Mouse (Mus musculus): ENCODE results near the gene Rbm19.

DNA sequence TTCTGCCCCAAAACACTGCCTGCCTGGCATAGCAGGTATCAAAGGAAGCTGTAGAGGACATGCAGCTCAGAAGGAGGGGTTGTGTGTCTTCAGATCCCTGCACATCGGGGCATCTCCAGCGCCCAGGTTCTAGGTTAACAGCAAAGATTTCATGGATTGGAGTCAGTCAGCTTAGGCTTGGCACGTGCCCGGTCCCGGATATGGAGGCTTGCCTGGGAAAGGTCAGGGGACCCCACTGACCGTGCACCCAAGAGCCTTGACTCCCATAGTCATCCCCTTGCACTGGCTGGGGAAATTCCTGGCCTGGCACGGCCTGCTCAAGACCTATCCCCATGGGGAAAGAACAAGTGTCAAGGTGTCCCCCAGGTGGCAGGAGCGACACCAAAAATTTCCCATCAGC lies 59.0 kb downstream of the Rbm19 start:
- no peak for TF ChIP-seq CTCF (IDR thresholded peaks at IDR 0.05; ENCODE audit: insufficient read depth, low read length)
- TF ChIP-seq POLR2A (IDR thresholded peaks at IDR 0.05; ENCODE audit: borderline replicate concordance, extremely low read depth, low read depth, low read length), result no peak
